Mouse (Mus musculus): ENCODE data around the gene Fgfr2.

GRCm38 (mm10) chr7:132780611-132781010, 342.5 kb downstream of the Fgfr2 start:
- peak; percentile 52 for TF ChIP-seq CTCF (IDR thresholded peaks at IDR 0.05)
- TF ChIP-seq EP300 (IDR thresholded peaks at IDR 0.05): no peak
